Mouse (Mus musculus) spleen, adult 2 months (tissue): ENCODE measurements at regions not wholly inside any gene's neighbourhood (a gene's known extent, or its start where the extent isn't known, plus 50 kb on each side); places are given as distances from the start of the nearest gene placed in this dataset.
A peak's percentile ranks its signal among the peaks of the same experiment; 100 is the strongest.

ENCODE experiments used
- DNase-seq, 2 experiments: peaks; one replicate each; pipeline versions ENCODE4 v3.0.0 to v3.0.0-alpha.2; 2012 to 2021; ENCODE audit warnings: low spot score in 2 of 2, low read depth in 1 of 2
- H3K27ac ChIP-seq: fragments of 200-500 bp; 2 replicates; pipeline ENCODE4 v1.5.1; 2012; ENCODE audit warnings: low read length, inconsistent platforms; ENCODE audit not compliant: insufficient read depth
- H3K27me3 ChIP-seq: fragments of 200-500 bp; 2 replicates; pipeline ENCODE4 v1.6.1; 2012; ENCODE audit warnings: mild to moderate bottlenecking, moderate library complexity, low read length, inconsistent platforms; ENCODE audit not compliant: control insufficient read depth, insufficient read depth
- H3K36me3 ChIP-seq: fragments of 200-500 bp; 2 replicates; pipeline ENCODE4 v1.6.1; 2012; ENCODE audit warnings: mild to moderate bottlenecking, low read length, inconsistent platforms; ENCODE audit not compliant: control insufficient read depth, insufficient read depth
- H3K4me1 ChIP-seq: fragments of 200-500 bp; 2 replicates; pipeline ENCODE4 v1.6.1; 2011; ENCODE audit warnings: inconsistent platforms; ENCODE audit not compliant: control insufficient read depth, insufficient read depth, insufficient read length
- H3K4me3 ChIP-seq: fragments of 200-500 bp; 2 replicates; pipeline ENCODE4 v1.5.1; 2011; ENCODE audit warnings: mild to moderate bottlenecking, inconsistent platforms; ENCODE audit not compliant: insufficient read depth, insufficient read length; ENCODE audit errors: extremely low read depth
- CTCF ChIP-seq: fragments of 200-500 bp; IDR thresholded peaks from 2 replicates; pipeline ENCODE4 v1.5.1; 2011; ENCODE audit warnings: mild to moderate bottlenecking, inconsistent platforms; ENCODE audit not compliant: insufficient read depth, insufficient read length, insufficient replicate concordance; ENCODE audit errors: extremely low read depth
- POLR2A ChIP-seq: fragments of 200-500 bp; IDR thresholded peaks from 2 replicates; pipeline ENCODE4 v1.6.1; 2011; ENCODE audit warnings: low read depth, low read length, inconsistent platforms
- WGBS: fragments of 180-500 bp; shearing (Covaris S2); methylation state at CpG from one replicate; pipeline ENCODE4 v1.1.7; 2018; 5-methylcytosine and 5-hydroxymethylcytosine counted together

DNA sequence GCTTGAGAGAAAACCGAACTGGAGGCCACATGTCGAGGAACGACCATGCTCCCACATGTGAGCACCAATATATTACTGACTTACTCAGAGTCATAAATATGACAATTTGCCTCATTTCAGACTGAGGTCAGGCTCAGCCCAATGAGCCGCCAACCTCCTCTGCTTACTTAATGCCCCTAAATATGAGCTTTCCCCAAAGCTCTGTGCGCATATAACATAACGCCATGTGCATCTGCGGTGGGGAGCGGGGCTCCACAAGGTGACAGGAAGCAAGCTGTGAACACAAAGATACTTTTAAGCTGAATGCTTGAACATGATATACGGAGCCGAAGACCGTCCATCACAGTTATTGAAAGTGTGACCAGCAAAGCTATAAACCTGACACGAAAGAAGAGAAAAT, 319.8 kb downstream of the Hlx start:
- TF ChIP-seq POLR2A (no peak), CTCF (no peak)
- Histone ChIP-seq H3K27me3 (no peaks in the 10 kb centered on the region), H3K36me3 (no peaks in the 10 kb centered on the region), H3K27ac (no peak overlapping the region), H3K4me1 (no peaks in the 10 kb centered on the region), H3K4me3 (no peak overlapping the region)
- 60% methylated on average over 12 of the region's 12 CpGs for WGBS
- DNase-seq: no peak

DNA sequence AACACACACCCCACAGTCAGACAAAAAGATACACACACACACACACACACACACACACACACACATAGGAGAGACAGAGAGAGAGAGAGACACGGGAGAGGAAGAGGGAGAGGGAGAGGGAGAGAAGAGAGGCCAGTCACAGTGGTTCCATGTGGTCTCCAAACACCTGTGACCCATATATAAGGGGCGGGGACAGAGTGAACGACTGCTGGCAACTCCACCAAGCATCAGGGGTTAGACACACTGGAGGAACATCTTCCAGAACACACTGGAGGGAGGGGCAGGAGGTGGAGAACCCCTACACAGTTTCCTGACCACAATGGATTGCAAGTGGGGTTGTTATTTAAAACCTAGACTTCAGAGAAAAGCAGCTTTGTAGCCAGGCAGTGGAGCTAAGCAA, 321.4 kb downstream of the Hlx start:
- no peak for TF ChIP-seq POLR2A
- TF ChIP-seq CTCF: no peak
- no peak overlapping the region for H3K4me3 ChIP-seq
- H3K27me3 ChIP-seq: no peaks in the 10 kb centered on the region
- no peak overlapping the region for H3K27ac ChIP-seq
- no peak for DNase-seq
- H3K4me1 ChIP-seq: no peaks in the 10 kb centered on the region
- 14% methylated on average over 3 of the region's 3 CpGs for WGBS
- no peaks in the 10 kb centered on the region for H3K36me3 ChIP-seq

DNA sequence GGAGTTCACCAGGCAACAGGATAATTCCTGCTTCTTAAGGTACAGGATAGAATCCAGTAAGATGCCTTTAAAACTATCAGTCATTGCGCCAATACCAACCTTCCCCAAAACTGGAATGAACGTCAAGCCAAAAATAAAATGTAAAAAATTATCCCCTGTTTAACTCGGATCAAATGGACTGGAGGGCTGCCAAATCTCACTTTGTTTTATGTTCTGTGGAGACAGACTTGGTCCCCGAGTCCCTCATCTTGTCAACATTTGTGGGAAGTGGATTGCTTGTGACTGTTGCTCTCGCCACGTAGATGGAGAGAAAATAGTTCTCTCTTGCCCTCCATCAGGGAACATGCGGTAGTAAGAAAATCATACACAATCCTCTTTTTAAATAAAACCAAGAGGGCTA, 322.4 kb downstream of the Hlx start:
- no peaks in the 10 kb centered on the region for H3K27me3 ChIP-seq
- no peak for DNase-seq
- no peaks in the 10 kb centered on the region for H3K4me1 ChIP-seq
- no peak overlapping the region for H3K4me3 ChIP-seq
- no peak overlapping the region for H3K27ac ChIP-seq
- WGBS: 83% methylated on average over 7 of the region's 7 CpGs
- no peaks in the 10 kb centered on the region for H3K36me3 ChIP-seq
- no peak for TF ChIP-seq POLR2A
- no peak for TF ChIP-seq CTCF

DNA sequence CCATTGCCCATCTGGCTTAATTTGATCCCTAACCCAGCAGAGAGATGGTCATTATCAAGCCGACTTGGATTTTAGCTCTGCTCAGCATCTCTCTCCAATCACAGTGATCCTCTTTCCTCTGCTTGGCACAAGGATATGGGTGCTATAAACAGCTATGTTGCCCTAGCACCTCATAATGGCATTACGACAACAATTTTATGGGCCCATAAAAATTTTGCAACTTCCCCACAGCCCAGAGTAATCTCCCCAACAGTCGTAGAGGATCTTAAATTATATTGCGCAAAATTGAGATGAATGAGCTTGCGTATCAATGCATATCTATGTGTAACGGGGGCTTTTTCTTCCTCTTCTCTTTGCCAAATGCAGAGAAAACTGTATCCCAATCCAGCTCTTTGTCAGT, 329.4 kb downstream of the Hlx start:
- Histone ChIP-seq H3K27ac (no peak overlapping the region), H3K27me3 (no peaks in the 10 kb centered on the region), H3K4me3 (no peak overlapping the region), H3K4me1 (no peaks in the 10 kb centered on the region), H3K36me3 (no peaks in the 10 kb centered on the region)
- TF ChIP-seq CTCF (no peak), POLR2A (no peak)
- DNase-seq: no peak
- WGBS: 84% methylated on average over 6 of the region's 6 CpGs

DNA sequence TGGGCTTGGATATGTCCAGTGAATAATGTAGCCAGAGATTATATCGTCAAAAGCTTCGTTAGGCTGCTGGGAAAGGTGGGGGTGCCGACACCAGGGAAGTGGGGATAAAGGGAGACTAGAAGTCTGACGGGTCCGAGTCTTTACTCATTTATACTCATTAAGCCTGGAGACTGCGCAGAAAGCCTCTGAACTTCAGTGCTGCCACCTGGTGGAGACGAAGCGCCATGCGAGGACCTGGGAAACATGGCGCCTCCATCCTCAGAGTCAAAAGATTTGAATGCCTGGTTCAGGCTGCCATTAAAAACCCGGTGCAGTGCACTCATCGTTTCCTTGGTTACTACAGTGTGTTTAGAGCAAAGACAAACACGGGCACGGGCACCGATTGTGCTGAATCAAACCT, 337.2 kb downstream of the Hlx start:
- H3K27me3 ChIP-seq: no peaks in the 10 kb centered on the region
- whole genome bisulfite sequencing: 56% methylated on average over 15 of the region's 15 CpGs
- H3K4me1 ChIP-seq: no peaks in the 10 kb centered on the region
- DNase-seq: peak in 1 of 2 experiments; percentile 60
- no peak overlapping the region for H3K27ac ChIP-seq
- H3K4me3 ChIP-seq: no peak overlapping the region
- no peaks in the 10 kb centered on the region for H3K36me3 ChIP-seq
- peak; percentile 83 for TF ChIP-seq CTCF
- no peak for TF ChIP-seq POLR2A

DNA sequence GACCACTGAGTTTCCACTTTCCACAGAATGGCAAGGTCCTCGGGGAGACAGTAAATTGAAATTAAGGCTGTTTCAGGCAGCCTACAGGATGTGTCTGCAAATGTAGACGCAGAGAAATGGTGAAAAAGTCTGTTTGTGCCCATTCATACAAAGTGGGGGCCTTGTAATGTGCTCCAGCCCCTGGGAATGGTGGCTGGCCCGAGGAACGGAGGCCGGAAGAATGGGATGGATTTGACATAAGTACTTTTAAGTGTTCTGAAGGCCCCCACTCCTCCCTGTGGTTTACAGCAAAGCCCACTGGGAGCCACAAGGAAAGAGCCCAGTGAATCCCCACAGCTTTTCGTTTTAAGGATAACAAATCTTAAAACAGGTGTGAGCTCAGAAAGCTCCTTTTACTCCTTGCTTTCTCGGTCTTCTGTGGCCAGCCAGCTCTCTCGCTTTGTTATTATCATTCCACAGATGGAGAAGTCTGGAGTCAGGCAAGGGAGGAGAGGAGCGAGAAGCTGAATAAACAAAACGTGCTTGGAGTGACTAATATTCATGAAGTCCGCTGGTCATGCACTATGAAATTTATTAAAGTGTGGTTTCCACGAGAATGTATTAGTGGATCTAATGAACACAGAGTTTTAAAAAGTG, 337.7 kb downstream of the Hlx start:
- DNase-seq: no peak
- no peak overlapping the region for H3K4me3 ChIP-seq
- H3K4me1 ChIP-seq: no peaks in the 10 kb centered on the region
- H3K36me3 ChIP-seq: no peaks in the 10 kb centered on the region
- TF ChIP-seq POLR2A: no peak
- no peak for TF ChIP-seq CTCF
- no peaks in the 10 kb centered on the region for H3K27me3 ChIP-seq
- no peak overlapping the region for H3K27ac ChIP-seq
- 79% methylated on average over 12 of the region's 12 CpGs for WGBS

DNA sequence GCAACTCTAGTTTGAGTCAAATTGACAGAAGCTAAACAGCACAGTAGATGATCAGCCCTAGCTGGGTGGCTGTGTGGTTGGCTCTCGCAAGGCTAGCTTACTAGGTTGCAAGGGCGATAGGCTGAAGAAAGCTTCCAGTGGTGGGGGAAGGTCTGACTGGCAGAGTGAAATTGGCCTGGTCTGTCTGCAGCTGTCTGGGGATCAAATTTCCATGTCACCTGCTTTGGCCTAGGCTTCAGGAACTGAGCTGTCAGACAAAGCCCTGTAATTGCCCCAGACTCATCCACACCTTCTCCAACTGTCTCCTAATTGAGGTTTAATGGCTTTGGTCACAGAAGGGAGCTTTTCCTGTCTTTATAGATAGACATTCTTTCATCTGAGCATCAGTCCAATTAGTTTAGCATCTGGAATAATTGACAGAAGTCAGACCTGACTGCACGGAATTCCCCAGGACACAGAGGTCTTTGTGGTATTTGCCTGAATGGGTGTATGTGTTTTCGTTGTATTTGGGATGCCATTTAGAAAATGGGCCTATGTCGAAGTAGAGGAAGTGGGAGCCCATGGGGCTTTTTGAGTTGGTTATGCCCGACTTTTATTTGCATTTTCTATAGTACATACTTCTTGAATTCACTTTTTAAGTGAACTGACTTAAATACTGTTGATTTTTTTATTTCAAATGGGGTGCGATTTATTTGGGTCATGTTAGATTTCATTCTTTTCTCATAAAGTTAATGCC, 348.2 kb downstream of the Hlx start:
- Histone ChIP-seq H3K27ac (no peak overlapping the region), H3K4me1 (peaks cover 12% of the 10 kb centered on the region), H3K4me3 (no peak overlapping the region), H3K36me3 (no peaks in the 10 kb centered on the region), H3K27me3 (no peaks in the 10 kb centered on the region)
- 67% methylated on average over 7 of the region's 7 CpGs for WGBS
- peak in 1 of 2 experiments; percentile 18 for DNase-seq
- TF ChIP-seq POLR2A (no peak), CTCF (no peak)
